Mouse (Mus musculus) sigmoid colon, adult 10 weeks (tissue): ENCODE measurements around the gene Gm4201. TPM values are rescaled to one million over a fixed set of nuclear protein-coding genes. Genes with fewer than 3 reads are reported as not detected.

Source experiments
- polyA plus RNA-seq: library from polyadenylated mRNA; stranded (reverse); fragments of 350-450 nt; fragmentation: Illumina TruSeq; extraction: RNeasy Lipid Tissue Mini Kit (QIAGEN cat#74804); gene quantifications from one replicate; pipeline ENCODE4 v1.2.3, GENCODE M21; 2014; ENCODE audit warnings: low read depth, low replicate concordance

The Gm4201 gene
- not detected for polyA plus RNA-seq

DNA sequence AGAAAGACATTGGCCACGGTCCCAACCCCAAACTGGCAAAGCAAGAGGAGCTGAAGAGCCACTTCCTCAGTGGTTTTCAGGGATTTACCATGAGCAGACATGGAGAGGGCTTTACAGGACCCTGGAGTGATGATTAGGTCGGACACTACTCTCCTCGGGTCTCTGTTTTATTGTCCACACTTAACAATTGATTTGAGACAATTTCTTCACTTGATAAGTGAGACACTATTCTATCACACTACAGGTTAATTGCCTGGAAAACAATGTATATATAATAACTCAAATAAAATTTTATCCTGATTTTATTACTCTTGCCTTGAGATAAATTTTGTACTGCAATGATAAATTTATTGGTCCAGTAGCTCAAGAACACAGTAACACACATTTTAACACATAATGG is at the start of gene Gm4201:
Gene Gm4201 (minus strand): TSS at position 101 of the 400 bp plus-strand sequence.

DNA sequence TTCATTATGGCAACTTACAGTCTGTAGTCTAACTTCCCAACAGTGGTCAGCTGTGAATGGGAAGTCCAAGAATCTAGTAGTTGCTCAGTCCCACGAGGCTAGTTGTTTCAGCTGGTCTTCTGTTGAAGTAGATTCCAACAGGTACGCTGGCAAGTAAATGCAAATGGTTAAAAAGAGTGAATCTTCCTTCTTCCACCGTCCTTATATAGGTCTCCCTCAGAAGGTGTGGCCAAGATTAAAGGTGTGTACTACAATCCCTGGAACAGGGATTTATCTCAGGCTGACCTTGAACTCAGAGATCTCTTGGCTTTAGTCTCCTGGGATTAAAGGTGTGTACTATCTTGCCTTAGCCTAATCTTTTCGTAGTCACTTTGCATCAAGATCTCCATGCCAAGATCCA is 22.9 kb upstream of the Gm4201 start, which contains the start of gene Gm4565:
Gene Gm4565 (minus strand): TSS at position 101 of the 400 bp plus-strand sequence.

DNA sequence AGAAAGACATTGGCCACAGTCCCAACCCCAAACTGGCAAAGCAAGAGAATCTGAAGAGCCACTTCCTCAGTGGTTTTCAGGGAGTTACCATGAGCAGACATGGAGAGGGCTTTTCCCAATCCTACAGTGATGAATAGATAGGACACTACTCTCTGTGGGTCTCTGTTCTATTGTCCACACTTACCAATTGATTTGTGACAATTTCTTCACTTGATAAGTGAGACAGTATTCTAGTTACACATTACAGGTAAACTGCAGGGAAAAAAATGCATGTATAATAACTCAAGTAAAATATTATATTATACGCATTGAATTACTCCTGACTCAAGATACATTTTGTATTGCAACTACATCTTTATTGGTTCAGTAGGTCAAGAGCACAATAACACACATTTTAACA is 30.4 kb downstream of the Gm4201 start, which contains the start of gene Gm8677:
Gene Gm8677 (minus strand): TSS at position 101 of the 400 bp plus-strand sequence.

DNA sequence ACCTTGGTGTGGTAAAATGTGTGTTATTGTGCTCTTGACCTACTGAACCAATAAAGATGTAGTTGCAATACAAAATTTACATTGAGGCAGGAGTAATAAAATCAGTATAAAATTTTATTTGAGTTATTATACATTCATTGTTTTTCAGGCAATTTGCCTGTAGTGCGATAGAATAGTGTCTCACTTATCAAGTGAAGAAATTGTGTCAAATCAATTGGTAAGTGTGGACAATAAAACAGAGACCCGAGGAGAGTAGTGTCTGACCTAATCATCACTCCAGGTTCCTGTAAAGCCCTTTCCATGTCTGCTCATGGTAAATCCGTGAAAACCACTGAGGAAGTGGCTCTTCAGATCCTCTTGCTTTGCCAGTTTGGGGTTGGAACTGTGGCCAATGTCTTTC is 42.5 kb downstream of the Gm4201 start, which contains the start of gene Vmn1r152:
Gene Vmn1r152 (plus strand): TSS at position 301 of the 400 bp plus-strand sequence.

Other genes starting within 250 kb of the Gm4201 start
- not detected for gene Gm4187, start 235.6 kb downstream of the Gm4201 start, polyA plus RNA-seq
- gene Gm8660, start 194.3 kb downstream of the Gm4201 start, polyA plus RNA-seq = not detected
- gene Vmn1r148, start 151.8 kb downstream of the Gm4201 start, polyA plus RNA-seq = not detected
- gene Vmn1r149, start 127.1 kb downstream of the Gm4201 start, polyA plus RNA-seq = not detected
- not detected for gene Gm10665, start 101.3 kb downstream of the Gm4201 start, polyA plus RNA-seq
- not detected for gene Vmn1r151, start 65.7 kb downstream of the Gm4201 start, polyA plus RNA-seq
- not detected for gene Vmn1r152, start 42.4 kb downstream of the Gm4201 start, polyA plus RNA-seq
- not detected for gene Gm8677, start 30.5 kb downstream of the Gm4201 start, polyA plus RNA-seq
- not detected for gene Gm4565, start 22.8 kb upstream of the Gm4201 start, polyA plus RNA-seq
- not detected for gene Vmn1r155, start 92.7 kb upstream of the Gm4201 start, polyA plus RNA-seq
- not detected for gene Gm8693, start 127.0 kb upstream of the Gm4201 start, polyA plus RNA-seq
- not detected for gene Gm4567, start 154.4 kb upstream of the Gm4201 start, polyA plus RNA-seq
- not detected for gene Vmn1r157, start 196.4 kb upstream of the Gm4201 start, polyA plus RNA-seq
- gene Vmn1r158, start 225.4 kb upstream of the Gm4201 start, polyA plus RNA-seq = not detected